Mouse (Mus musculus): Measurements from ENCODE around the gene Urad. TPM values are rescaled to one million over a fixed set of nuclear protein-coding genes. Genes with fewer than 3 reads are reported as not detected.

Gene Urad
- polyA plus RNA-seq, 1 experiment from 2014 or later, result 0.53 TPM

DNA sequence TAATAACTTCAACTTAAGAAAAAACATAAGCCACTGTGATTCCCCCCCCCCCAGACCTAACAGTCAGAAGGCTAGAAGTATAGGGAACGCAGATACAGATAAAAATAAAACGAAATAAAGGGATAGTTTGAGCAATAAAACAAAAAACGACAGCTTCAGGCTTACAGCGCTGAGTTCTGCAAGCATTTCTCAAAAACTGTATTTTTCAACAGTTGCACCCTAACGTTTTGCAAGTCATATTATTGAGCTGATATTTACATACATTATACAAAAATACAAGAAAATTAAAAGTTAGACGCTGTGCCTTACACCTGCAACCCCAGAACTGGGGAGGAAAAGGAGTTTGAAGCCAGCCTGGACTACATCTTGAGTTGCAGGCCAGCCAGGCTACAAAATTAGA lies 52.9 kb downstream of the Urad start:
- peaks cover 88% of the 10 kb centered on the region for H3K27me3 ChIP-seq (replicated peaks; ENCODE audit: control insufficient read depth, insufficient read depth, low read length)
- DNase-seq (ENCODE audit: low spot score) (no peak), ATAC-seq (replicated peaks; ENCODE audit: low FRiP score) (no peak)
- no peaks in the 10 kb centered on the region for H3K4me1 ChIP-seq (replicated peaks; ENCODE audit: control insufficient read depth, insufficient read depth, low read length)
- no peak overlapping the region for H3K27ac ChIP-seq (ENCODE audit: low read depth, low read length)
- no peaks in the 10 kb centered on the region for H3K36me3 ChIP-seq (ENCODE audit: control insufficient read depth, insufficient read depth, low read length)
- no peak overlapping the region for H3K9ac ChIP-seq (ENCODE audit: low read depth, low read length)
- H3K4me2 ChIP-seq, result no peak overlapping the region
- H3K9me3 ChIP-seq (ENCODE audit: control insufficient read depth, low read length), result no peaks in the 10 kb centered on the region
- H3K4me3 ChIP-seq (ENCODE audit: low read depth, low read length), result no peak overlapping the region
- WGBS, result 13% methylated on average over 6 of the region's 6 CpGs

DNA sequence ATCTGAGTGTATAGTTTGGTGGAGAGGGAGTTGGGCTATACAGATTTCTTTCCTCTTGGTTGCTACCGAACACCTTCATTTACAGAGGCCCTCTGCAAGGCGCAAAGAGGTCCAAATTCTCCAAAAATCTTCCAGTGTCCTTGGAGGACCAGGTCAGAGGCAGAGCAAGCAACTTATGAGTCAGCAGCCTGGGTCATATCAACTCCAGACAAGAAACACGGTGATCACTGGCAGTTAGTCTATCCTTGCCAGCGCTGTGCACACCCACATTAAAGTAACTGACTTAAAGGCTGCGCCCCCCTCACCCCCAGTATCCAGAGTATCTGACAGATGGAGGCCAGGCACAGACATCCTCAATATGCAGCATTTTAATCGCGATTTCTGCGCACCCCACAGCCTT lies 53.5 kb downstream of the Urad start:
- no peak overlapping the region for H3K4me2 ChIP-seq
- H3K4me3 ChIP-seq (ENCODE audit: low read depth, low read length), result no peak overlapping the region
- ATAC-seq (replicated peaks; ENCODE audit: low FRiP score), result no peak
- H3K27me3 ChIP-seq (replicated peaks; ENCODE audit: control insufficient read depth, insufficient read depth, low read length), result peaks cover 84% of the 10 kb centered on the region
- H3K9ac ChIP-seq (ENCODE audit: low read depth, low read length), result no peak overlapping the region
- H3K4me1 ChIP-seq (replicated peaks; ENCODE audit: control insufficient read depth, insufficient read depth, low read length), result no peaks in the 10 kb centered on the region
- WGBS, result 6% methylated on average over 8 of the region's 8 CpGs
- DNase-seq (ENCODE audit: low spot score), result no peak
- H3K36me3 ChIP-seq (ENCODE audit: control insufficient read depth, insufficient read depth, low read length), result no peaks in the 10 kb centered on the region
- H3K9me3 ChIP-seq (ENCODE audit: control insufficient read depth, low read length), result no peaks in the 10 kb centered on the region
- no peak overlapping the region for H3K27ac ChIP-seq (ENCODE audit: low read depth, low read length)

DNA sequence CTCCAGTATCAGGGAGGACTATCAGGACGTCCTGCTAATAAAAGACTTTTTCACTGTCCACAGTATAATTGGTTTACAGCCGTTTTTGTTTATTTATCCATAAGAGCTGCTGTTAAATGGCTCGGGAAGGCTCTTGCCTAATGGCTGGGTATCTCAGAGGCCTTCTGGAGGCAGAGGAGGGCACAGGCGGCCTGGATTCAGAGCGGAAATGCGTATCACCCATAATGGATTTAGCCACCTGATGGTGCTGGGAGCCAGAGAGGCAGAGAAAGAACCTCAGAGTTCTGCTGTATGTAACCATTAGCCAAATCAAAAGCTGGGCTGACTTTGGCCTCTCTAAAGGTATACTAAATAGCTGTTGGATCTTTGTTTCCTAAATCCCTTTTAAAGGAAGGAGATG lies 54.8 kb downstream of the Urad start:
- no peak overlapping the region for H3K4me3 ChIP-seq (ENCODE audit: low read depth, low read length)
- no peak for DNase-seq (ENCODE audit: low spot score)
- no peaks in the 10 kb centered on the region for H3K36me3 ChIP-seq (ENCODE audit: control insufficient read depth, insufficient read depth, low read length)
- H3K4me1 ChIP-seq (replicated peaks; ENCODE audit: control insufficient read depth, insufficient read depth, low read length), result no peaks in the 10 kb centered on the region
- H3K27me3 ChIP-seq (replicated peaks; ENCODE audit: control insufficient read depth, insufficient read depth, low read length), result peaks cover 71% of the 10 kb centered on the region
- H3K27ac ChIP-seq (ENCODE audit: low read depth, low read length), result no peak overlapping the region
- H3K4me2 ChIP-seq, result no peak overlapping the region
- ATAC-seq (replicated peaks; ENCODE audit: low FRiP score), result no peak
- WGBS, result 12% methylated on average over 6 of the region's 6 CpGs
- H3K9me3 ChIP-seq (ENCODE audit: control insufficient read depth, low read length), result no peaks in the 10 kb centered on the region
- H3K9ac ChIP-seq (ENCODE audit: low read depth, low read length), result no peak overlapping the region

Small RNAs within 50 kb of the gene (microRNA-seq; reads per million reads assigned to microRNA genes)
- not detected for gene Mir7k (ENCODE audit: borderline number of aligned reads)

Other genes starting within 250 kb of the Urad start
- gene Lnx2, start 245.9 kb downstream of the Urad start, polyA plus RNA-seq (2014; fragmentation: Nextera tagmentation; extraction: Ambion mirVana), result 13.3 and 13.7 TPM in 2 replicates
- 180 and 182 TPM in 2 replicates for gene Polr1d, start 245.4 kb downstream of the Urad start, polyA plus RNA-seq (2014; fragmentation: Nextera tagmentation; extraction: Ambion mirVana)
- gene Gsx1, start 133.7 kb downstream of the Urad start, polyA plus RNA-seq (2014; fragmentation: Nextera tagmentation; extraction: Ambion mirVana), result not detected in 2 replicates
- gene Pdx1, start 52.5 kb downstream of the Urad start, polyA plus RNA-seq (2014; fragmentation: Nextera tagmentation; extraction: Ambion mirVana), result 0.47 and 0.94 TPM in 2 replicates
- 0.14 TPM in 1 of 2 replicates, not detected in the other for gene Cdx2, start 15.2 kb downstream of the Urad start, polyA plus RNA-seq (2014; fragmentation: Nextera tagmentation; extraction: Ambion mirVana)
- 1.6 and 1.8 TPM in 2 replicates for gene Flt3, start 78.0 kb upstream of the Urad start, polyA plus RNA-seq (2014; fragmentation: Nextera tagmentation; extraction: Ambion mirVana)
- 59.5 and 73.8 TPM in 2 replicates for gene Pan3, start 107.7 kb upstream of the Urad start, polyA plus RNA-seq (2014; fragmentation: Nextera tagmentation; extraction: Ambion mirVana)

All from liver, embryonic 11.5 days (tissue).